Mouse (Mus musculus): Measurements from ENCODE around the gene Uimc1.
"Not testable (repeated sequence)": the region's sequence is repeated elsewhere in the genome, so short reads cannot be mapped to it uniquely, and the experiment has no call there.

Uimc1 gene

GRCm38 (mm10) chr13:55099726-55100478, at the start of gene Uimc1:
TSS of gene Uimc1 (minus strand) at chr13:55100300.
- no peak for DNase-seq (ENCODE audit: low spot score)

DNA sequence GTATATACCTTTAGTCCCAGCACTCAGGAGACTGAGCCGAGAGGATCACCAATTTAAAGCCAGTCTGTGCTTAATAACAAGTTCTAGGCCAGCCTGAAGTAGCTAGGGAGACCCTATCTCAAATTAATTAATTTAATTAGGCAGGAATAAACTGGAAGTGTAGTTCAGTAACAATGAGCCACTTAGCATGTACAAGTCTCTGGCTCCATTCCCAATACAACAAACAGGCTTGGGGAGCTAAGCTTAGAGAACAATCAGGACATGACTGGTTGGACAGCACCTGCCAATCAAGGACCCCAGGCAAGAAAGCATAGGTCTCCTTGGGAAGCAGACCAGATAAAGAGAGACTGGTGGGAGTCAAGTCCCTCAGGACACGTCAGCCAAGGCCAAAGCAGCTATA, 40.2 kb upstream of the Uimc1 start:
- DNase-seq (ENCODE audit: low spot score): no peak

GRCm38 (mm10) chr13:55135382-55135781, 35.3 kb upstream of the Uimc1 start:
- no peak for DNase-seq (ENCODE audit: low spot score)

DNA sequence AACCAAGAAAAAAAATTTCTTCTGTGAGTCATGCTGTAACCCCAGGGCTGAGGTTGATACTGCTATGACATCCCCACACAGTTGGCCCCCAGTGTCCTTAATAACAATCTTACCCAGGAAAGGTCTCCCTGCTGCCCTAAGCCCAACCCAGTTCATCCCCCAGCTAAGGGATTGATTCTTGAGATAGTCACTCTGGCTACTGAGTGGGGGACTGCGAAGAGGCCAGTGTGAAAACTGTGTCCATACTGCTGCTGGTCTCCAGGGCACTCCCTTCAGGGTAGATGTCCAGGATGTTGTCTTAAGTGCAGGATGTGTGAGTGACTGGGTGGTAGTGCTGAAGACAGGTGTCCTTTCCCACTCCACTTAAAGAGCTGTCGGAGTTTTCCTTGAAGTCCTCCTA, 33.3 kb upstream of the Uimc1 start, which contains the start of gene Gm17617:
Gene Gm17617, minus strand, starts transcription at position 101 of the 400 bp plus-strand sequence.
- DNase-seq (ENCODE audit: low spot score): no peak

- no peak for DNase-seq (ENCODE audit: low spot score)
Observed at GRCm38 (mm10) chr13:55124903-55125302, 24.8 kb upstream of the Uimc1 start.

DNA sequence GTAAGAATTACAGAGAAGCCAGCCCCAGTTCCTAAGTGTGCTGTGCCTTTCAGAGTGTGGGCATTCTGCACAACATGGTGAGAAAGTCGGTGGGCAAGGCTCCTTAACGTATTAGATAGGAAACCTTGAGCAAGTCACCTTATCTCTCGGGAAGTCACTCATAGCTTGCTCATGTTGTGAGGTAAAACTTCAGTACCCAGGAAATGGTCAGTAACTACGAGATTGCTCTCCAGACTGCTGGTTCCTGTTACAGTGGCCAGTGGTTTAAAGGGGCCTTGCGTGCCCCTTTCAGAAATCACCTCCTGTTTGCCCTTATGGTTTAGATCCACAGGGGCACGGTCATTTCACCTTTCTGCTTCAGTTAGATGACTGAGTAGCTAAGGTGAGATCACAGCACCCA, 14.3 kb upstream of the Uimc1 start:
- no peak for DNase-seq (ENCODE audit: low spot score)

- DNase-seq (ENCODE audit: low spot score): no peak
Observed at GRCm38 (mm10) chr13:55107694-55108093, 7.6 kb upstream of the Uimc1 start.

DNA sequence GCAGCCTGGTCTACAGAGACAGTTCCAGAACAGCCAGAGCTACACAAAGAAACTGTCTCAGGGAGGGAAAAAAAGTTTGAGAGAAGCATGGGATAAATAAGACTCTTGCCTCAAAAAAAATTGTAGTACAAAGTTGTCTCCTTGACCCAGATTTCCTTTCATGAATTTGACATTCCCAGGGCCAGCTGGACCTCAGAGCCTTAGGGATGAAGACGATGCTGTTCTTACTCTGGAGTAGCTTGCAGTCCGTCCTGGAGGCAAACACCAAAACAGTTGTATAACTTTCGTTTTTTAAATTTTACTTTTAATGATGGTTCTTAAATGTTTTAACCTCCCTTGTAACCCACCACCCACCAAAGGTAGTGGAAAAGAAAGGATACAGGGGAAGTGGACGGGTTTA, 7.0 kb upstream of the Uimc1 start:
- no peak for DNase-seq (ENCODE audit: low spot score)

GRCm38 (mm10) chr13:55105953-55106691, 6.0 kb upstream of the Uimc1 start:
- no peak for DNase-seq (ENCODE audit: low spot score)

DNA sequence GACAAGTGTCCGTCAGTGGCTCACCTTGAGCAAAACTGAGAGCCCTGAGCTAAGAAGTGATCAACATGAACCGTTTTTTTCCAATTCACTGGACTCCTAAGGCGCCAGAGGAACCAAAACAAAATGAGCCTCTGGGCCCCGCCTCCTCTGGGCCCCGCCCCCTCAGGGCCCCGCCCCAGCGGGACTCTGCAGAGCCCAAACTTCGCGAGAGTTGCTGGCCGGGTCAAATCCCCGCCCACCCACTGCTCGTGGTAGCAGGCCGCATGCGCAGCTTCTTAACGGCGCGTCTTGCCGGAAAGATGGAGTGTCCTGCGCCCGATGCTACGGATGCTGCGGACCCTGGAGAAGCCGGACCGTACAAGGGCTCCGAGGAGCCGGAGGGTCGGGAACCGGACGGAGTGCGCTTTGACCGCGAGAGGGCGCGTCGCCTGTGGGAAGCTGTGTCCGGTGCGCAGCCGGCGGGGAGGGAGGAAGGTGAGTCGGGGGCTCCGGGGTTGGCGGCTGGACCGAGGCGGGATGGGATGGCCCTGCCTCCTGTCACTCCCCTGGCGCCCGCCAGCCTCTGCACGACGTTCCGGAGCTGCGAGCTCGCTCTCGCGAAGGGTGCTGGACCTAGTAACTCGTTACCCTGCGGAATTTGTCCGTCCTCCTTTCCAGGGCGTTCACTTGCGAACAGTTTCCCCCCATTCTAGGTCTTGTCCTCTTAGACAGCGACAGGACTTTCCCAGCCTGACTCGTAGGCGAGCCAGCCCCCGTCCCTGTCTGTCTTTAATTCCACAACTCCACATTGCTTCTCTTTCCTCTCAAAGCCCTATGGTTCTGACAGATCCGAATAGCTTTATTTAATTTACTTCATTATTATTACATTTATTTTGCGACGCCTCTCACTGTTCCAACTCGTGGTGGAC, 5.2 kb upstream of the Uimc1 start, which contains the start of gene Zfp346:
Gene Zfp346, plus strand, starts transcription at position 267 of the 908 bp plus-strand sequence.
- peak; percentile 94 for DNase-seq (ENCODE audit: low spot score)

DNA sequence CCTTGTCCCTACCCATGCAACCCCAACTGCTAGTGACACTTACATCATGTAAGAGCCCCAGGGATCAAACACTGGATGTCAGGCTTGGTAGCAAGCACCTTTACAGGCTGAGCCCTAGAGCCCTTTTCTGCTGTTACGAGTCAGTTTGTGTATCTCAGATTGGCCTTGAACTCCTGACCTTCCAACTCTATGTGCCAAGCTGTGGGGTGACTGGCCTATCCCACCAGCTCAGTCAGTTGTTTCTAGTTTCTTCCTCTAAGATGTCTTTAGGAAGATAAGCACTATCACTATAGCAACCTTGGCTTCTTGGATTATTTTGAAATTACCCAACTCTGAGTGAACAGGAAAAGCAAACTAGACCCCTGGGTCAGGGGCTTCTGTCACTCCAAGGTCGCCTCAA, 3.3 kb upstream of the Uimc1 start:
- no peak for DNase-seq (ENCODE audit: low spot score)

DNA sequence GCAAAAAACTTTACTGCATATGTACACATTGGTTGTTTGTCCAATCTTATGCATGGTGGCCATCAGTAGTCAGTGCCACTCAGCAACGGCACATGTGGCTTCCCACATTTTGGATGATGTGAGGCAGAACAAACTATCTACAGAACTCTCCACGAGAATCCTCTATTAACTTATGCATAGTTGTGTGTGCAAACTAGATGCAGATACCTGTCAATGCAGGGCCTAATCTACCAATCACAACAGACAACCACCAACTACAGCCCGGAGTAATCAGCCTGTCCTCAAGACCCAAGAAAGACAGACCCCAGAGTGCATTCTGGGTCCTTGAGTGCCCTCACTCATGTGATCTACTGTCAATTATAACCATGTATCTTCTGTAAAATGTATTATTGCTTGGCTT, 2.3 kb upstream of the Uimc1 start:
- DNase-seq (ENCODE audit: low spot score): no peak

GRCm38 (mm10) chr13:55101627-55102026, 1.5 kb upstream of the Uimc1 start:
- DNase-seq (ENCODE audit: low spot score): no peak

- DNase-seq (ENCODE audit: low spot score): no peak
Observed at GRCm38 (mm10) chr13:55099066-55099725, 904 bp downstream of the Uimc1 start.

DNA sequence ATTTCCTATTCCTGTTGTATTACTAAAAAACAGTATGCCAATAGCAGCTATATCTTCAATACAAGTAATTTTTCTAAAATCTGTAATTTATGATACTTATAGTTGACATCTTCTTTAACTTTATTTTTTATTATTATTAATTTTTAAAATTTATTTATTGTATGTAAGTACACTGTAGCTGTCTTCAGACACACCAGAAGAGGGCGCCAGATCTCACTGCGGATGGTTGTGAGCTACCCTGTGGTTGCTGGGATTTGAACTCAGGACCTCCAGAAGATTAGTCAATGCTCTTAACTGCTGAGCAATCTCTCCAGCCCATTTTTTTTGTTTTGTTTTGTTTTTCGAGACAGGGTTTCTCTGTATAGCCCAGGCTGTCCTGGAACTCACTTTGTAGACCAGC, 2.3 kb downstream of the Uimc1 start:
- DNase-seq (ENCODE audit: low spot score): not testable (repeated sequence)

GRCm38 (mm10) chr13:55092588-55092987, 7.5 kb downstream of the Uimc1 start:
- DNase-seq (ENCODE audit: low spot score): no peak

- DNase-seq (ENCODE audit: low spot score): no peak
Observed at GRCm38 (mm10) chr13:55075597-55075996, 24.5 kb downstream of the Uimc1 start.

- DNase-seq (ENCODE audit: low spot score): no peak
Observed at GRCm38 (mm10) chr13:55071322-55071721, 28.8 kb downstream of the Uimc1 start.

DNA sequence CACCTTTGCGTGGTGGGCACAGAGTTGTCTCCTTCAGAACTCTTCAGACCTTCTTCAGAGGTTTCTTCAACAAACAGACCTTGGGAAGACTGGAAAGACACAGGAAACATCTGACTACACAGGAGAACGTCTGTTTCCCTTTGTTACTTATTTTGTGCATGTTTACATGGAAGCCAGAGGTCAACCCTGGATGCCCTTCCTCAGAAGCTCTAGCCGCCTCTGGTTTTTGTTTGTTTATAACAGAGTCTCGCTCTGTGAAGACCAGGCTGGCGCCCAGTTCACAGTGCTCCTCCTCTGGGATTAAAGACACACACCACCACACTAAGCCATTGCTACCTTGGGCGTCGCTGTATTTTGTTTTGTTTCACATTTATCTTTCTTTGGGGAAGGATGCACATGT, 30.4 kb downstream of the Uimc1 start:
- no peak for DNase-seq (ENCODE audit: low spot score)

DNA sequence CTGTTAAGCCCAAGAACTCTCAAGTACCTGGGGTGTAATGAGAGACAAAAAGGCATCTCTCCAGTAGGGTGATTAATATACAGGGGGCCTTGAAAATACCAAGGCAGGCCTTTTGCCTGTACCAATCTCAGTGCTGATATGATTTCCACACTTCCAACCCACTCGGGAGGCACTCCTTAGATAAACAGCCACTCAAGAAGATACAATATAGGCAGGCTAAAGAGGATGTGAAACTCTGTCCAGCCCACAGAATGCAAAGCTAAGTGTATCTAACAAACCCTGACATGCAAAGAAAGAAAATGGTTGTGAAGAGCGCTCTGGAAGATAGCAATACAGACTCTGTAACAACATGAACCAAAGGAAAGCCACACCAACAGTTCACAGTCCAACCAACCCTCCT, 36.8 kb downstream of the Uimc1 start:
- no peak for DNase-seq (ENCODE audit: low spot score)

DNA sequence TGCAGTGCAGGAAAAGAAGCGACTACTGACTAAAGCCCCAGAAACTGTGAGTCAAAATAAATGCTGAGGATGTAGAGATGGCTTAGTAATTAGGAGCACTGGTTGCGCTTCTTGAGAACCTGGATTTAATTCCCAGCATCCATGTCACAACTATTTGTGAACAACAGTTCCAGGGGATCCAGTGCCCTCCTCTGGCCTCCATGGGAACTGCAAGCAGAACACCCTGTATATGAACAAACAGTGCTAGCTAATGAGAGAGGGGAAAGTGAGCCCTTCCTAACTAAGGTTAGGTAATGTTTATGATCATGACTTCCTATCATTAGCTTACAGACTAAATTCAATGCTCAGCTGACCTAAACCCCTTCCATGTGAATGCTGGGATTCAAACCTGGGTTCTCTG, 42.1 kb downstream of the Uimc1 start:
- DNase-seq (ENCODE audit: low spot score): no peak

- no peak for DNase-seq (ENCODE audit: low spot score)
Observed at GRCm38 (mm10) chr13:55047706-55048105, 52.4 kb downstream of the Uimc1 start.

Data from left cerebral cortex, adult 11 months (tissue).